Mouse (Mus musculus): ENCODE measurements around the gene Eepd1.

The Eepd1 gene

GRCm38 (mm10) chr9:25578674-25579596 is 97.6 kb downstream of the Eepd1 start:
- no peak for DNase-seq (ENCODE audit: low spot score in 2 of 2)

GRCm38 (mm10) chr9:25583621-25584020 is 102.3 kb downstream of the Eepd1 start:
- no peak for DNase-seq (ENCODE audit: low spot score in 2 of 2)

GRCm38 (mm10) chr9:25585614-25586013 is 104.3 kb downstream of the Eepd1 start:
- DNase-seq (ENCODE audit: low spot score in 2 of 2) = peak in 1 of 2 experiments; percentile 12

GRCm38 (mm10) chr9:25588581-25588980 is 107.2 kb downstream of the Eepd1 start:
- peak in 1 of 2 experiments; percentile 21 for DNase-seq (ENCODE audit: low spot score in 2 of 2)

- no peak for DNase-seq (ENCODE audit: low spot score in 2 of 2)
These were observed 109.4 kb downstream of the Eepd1 start for GRCm38 (mm10) chr9:25590740-25591139.

GRCm38 (mm10) chr9:25591390-25592354 is 110.3 kb downstream of the Eepd1 start:
- DNase-seq (ENCODE audit: low spot score in 2 of 2) = peak in 1 of 2 experiments; percentile 69

- DNase-seq (ENCODE audit: low spot score in 2 of 2) = no peak
These were observed 111.1 kb downstream of the Eepd1 start for GRCm38 (mm10) chr9:25592355-25592955.

GRCm38 (mm10) chr9:25624744-25625143 is 143.4 kb downstream of the Eepd1 start:
- no peak for DNase-seq (ENCODE audit: low spot score in 2 of 2)

GRCm38 (mm10) chr9:25629531-25630099 is 148.3 kb downstream of the Eepd1 start:
- DNase-seq (ENCODE audit: low spot score in 2 of 2) = no peak

Data from right cerebral cortex, postnatal 10 days (tissue).